Mouse (Mus musculus): ENCODE data around the gene Ccdc69. TPM values are rescaled to one million over a fixed set of nuclear protein-coding genes. Genes with fewer than 3 reads are reported as not detected.

The Ccdc69 gene
- polyA plus RNA-seq, 1 experiment from 2014 or later = 5.1 TPM

DNA sequence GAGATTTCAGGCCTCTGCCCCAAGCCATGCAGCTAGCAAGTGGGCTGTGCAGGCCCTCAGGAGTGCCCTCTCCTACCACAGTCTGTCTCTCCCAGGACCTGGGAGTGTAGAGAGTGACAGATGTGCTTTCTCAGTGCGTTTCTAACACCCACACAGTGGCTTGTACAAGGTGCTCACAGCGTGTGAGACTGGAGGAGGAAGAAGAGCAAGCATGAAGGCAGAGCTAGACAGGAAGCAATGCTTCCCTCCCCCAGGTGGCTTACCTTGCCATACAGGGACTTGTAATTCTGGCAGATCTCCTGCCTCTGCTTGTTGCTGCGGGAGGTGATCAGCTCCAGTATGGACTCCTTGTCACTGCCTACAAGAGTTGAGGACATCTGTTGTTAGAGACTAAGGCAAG, 66.5 kb downstream of the Ccdc69 start:
- Histone ChIP-seq H3K4me2 (replicated peaks; ENCODE audit: low read depth) (no peak overlapping the region), H3K36me3 (ENCODE audit: control insufficient read depth, insufficient read depth, low read length) (peaks cover 37% of the 10 kb centered on the region), H3K9ac (ENCODE audit: low read length) (no peak overlapping the region), H3K27ac (replicated peaks) (no peak overlapping the region), H3K27me3 (ENCODE audit: control insufficient read depth, insufficient read depth, low read length) (no peaks in the 10 kb centered on the region), H3K9me3 (ENCODE audit: control insufficient read depth, low read length) (no peaks in the 10 kb centered on the region), H3K4me1 (replicated peaks; ENCODE audit: control insufficient read depth, insufficient read depth) (no peaks in the 10 kb centered on the region), H3K4me3 (ENCODE audit: low read depth, low read length) (no peak overlapping the region)
- WGBS = 78% methylated on average over 3 of the region's 3 CpGs
- TF ChIP-seq CTCF (IDR thresholded peaks at IDR 0.05; ENCODE audit: low read depth) = no peak
- TF ChIP-seq EP300 (optimal IDR thresholded peaks at IDR 0.05) = no peak
- DNase-seq (ENCODE audit: low spot score) (no peak), ATAC-seq (ENCODE audit: low FRiP score, low TSS enrichment) (no peak)

DNA sequence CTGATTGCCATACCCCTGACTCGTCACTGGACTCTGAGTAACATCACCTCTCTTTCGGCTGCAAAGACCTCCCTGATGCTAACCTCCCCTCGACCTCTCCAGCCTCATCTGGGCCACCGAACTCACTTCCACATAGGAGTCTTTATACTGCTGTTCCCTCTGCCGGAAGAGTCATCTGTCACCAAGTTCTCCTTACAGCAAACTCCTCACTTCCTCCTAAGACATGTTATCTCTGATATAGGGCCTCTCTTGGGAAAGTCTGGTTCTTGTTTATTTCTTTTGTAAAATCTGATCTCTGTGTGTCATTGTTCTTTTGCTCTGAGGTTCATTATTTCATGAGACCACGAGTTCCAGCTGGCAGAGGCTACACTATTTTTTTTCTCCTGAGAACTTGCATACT, 69.7 kb downstream of the Ccdc69 start:
- Histone ChIP-seq H3K36me3 (ENCODE audit: control insufficient read depth, insufficient read depth, low read length) (peaks cover 58% of the 10 kb centered on the region), H3K4me1 (replicated peaks; ENCODE audit: control insufficient read depth, insufficient read depth) (no peaks in the 10 kb centered on the region), H3K9ac (ENCODE audit: low read length) (no peak overlapping the region), H3K4me3 (ENCODE audit: low read depth, low read length) (no peak overlapping the region), H3K27ac (replicated peaks) (no peak overlapping the region), H3K4me2 (replicated peaks; ENCODE audit: low read depth) (no peak overlapping the region), H3K9me3 (ENCODE audit: control insufficient read depth, low read length) (no peaks in the 10 kb centered on the region), H3K27me3 (ENCODE audit: control insufficient read depth, insufficient read depth, low read length) (no peaks in the 10 kb centered on the region)
- ATAC-seq (ENCODE audit: low FRiP score, low TSS enrichment) (no peak), DNase-seq (ENCODE audit: low spot score) (no peak)
- 71% methylated on average over 6 of the region's 6 CpGs for WGBS
- TF ChIP-seq CTCF (IDR thresholded peaks at IDR 0.05; ENCODE audit: low read depth) (no peak), EP300 (optimal IDR thresholded peaks at IDR 0.05) (no peak)

DNA sequence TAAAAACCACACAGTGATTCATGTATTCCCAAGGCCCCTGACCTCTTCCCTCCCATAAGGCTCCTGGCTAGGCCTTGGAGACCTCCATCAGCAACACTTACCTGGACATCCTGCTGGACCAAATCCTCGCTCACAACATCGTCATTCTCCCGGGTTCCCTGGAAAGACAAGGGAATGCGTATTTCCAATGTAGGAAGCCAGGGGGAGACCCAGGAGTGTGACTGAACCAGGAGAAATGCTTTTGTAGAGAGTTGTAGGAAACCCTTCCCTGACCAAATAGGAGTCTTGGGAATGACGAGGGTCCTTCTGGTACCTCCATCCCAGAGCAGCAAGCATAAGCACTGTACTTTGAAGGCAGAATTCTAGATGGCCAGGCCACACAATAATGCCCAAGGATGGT, 72.2 kb downstream of the Ccdc69 start:
- TF ChIP-seq EP300 (optimal IDR thresholded peaks at IDR 0.05) (no peak), CTCF (IDR thresholded peaks at IDR 0.05; ENCODE audit: low read depth) (peak; percentile 54)
- H3K36me3 ChIP-seq (ENCODE audit: control insufficient read depth, insufficient read depth, low read length) = peaks cover 60% of the 10 kb centered on the region
- no peak overlapping the region for H3K27ac ChIP-seq (replicated peaks)
- DNase-seq (ENCODE audit: low spot score) (no peak), ATAC-seq (ENCODE audit: low FRiP score, low TSS enrichment) (no peak)
- WGBS = 78% methylated on average over 5 of the region's 5 CpGs
- no peaks in the 10 kb centered on the region for H3K4me1 ChIP-seq (replicated peaks; ENCODE audit: control insufficient read depth, insufficient read depth)
- H3K27me3 ChIP-seq (ENCODE audit: control insufficient read depth, insufficient read depth, low read length) = no peaks in the 10 kb centered on the region
- no peak overlapping the region for H3K9ac ChIP-seq (ENCODE audit: low read length)
- no peak overlapping the region for H3K4me2 ChIP-seq (replicated peaks; ENCODE audit: low read depth)
- no peaks in the 10 kb centered on the region for H3K9me3 ChIP-seq (ENCODE audit: control insufficient read depth, low read length)
- H3K4me3 ChIP-seq (ENCODE audit: low read depth, low read length) = no peak overlapping the region

DNA sequence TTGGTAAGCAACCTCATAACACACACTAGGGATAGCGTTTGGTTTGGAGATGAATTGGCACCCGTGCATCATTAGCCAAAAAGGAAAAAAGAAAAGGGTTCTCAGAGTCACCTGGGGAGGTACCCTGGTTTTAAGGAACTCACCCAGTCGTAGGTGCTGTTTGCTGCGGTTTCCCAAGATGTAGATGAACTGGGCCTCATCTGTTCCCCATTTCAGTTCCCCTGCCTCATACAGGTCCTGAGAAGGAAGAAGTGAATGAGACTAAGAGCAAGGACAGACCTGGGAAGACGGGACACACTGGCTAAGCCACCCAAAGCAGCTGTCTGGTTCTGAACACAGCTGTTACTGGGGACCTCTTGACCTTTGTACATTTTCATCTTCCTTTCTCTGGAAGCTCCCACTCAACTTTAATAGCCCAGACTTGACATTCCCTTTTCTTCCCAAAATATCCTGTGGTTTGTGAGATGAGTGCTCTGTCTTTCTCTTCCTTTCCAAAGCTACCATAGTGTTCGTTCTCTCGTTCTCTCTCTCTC, 72.9 kb downstream of the Ccdc69 start:
- WGBS = 73% methylated on average over 7 of the region's 7 CpGs
- no peaks in the 10 kb centered on the region for H3K4me1 ChIP-seq (replicated peaks; ENCODE audit: control insufficient read depth, insufficient read depth)
- no peaks in the 10 kb centered on the region for H3K27me3 ChIP-seq (ENCODE audit: control insufficient read depth, insufficient read depth, low read length)
- peaks cover 63% of the 10 kb centered on the region for H3K36me3 ChIP-seq (ENCODE audit: control insufficient read depth, insufficient read depth, low read length)
- DNase-seq (ENCODE audit: low spot score) (no peak), ATAC-seq (ENCODE audit: low FRiP score, low TSS enrichment) (no peak)
- no peak overlapping the region for H3K27ac ChIP-seq (replicated peaks)
- no peak overlapping the region for H3K4me2 ChIP-seq (replicated peaks; ENCODE audit: low read depth)
- no peaks in the 10 kb centered on the region for H3K9me3 ChIP-seq (ENCODE audit: control insufficient read depth, low read length)
- H3K4me3 ChIP-seq (ENCODE audit: low read depth, low read length) = no peak overlapping the region
- H3K9ac ChIP-seq (ENCODE audit: low read length) = no peak overlapping the region
- no peak for TF ChIP-seq EP300 (optimal IDR thresholded peaks at IDR 0.05)
- TF ChIP-seq CTCF (IDR thresholded peaks at IDR 0.05; ENCODE audit: low read depth) = no peak

Other genes with a start within 250 kb of the Ccdc69 start
- 4.5 and 4.8 TPM in 2 replicates for gene Lyrm7, start 217.2 kb downstream of the Ccdc69 start, polyA plus RNA-seq (2015; fragmentation: Nextera tagmentation; extraction: Ambion mirVana)
- gene Hint1, start 211.7 kb downstream of the Ccdc69 start, polyA plus RNA-seq (2015; fragmentation: Nextera tagmentation; extraction: Ambion mirVana) = 745 and 824 TPM in 2 replicates
- gene Gpx3, start 175.7 kb downstream of the Ccdc69 start, polyA plus RNA-seq (2015; fragmentation: Nextera tagmentation; extraction: Ambion mirVana) = 185 and 206 TPM in 2 replicates
- gene Tnip1, start 115.2 kb downstream of the Ccdc69 start, polyA plus RNA-seq (2015; fragmentation: Nextera tagmentation; extraction: Ambion mirVana) = 14.7 and 15.5 TPM in 2 replicates
- 140 and 141 TPM in 2 replicates for gene Anxa6, start 44.7 kb downstream of the Ccdc69 start, polyA plus RNA-seq (2015; fragmentation: Nextera tagmentation; extraction: Ambion mirVana)
- 84.3 and 89.3 TPM in 2 replicates for gene Gm2a, start 20.0 kb upstream of the Ccdc69 start, polyA plus RNA-seq (2015; fragmentation: Nextera tagmentation; extraction: Ambion mirVana)
- 0.06 and 0.11 TPM in 2 replicates for gene Slc36a3, start 73.6 kb upstream of the Ccdc69 start, polyA plus RNA-seq (2015; fragmentation: Nextera tagmentation; extraction: Ambion mirVana)
- gene Slc36a2, start 106.9 kb upstream of the Ccdc69 start, polyA plus RNA-seq (2015; fragmentation: Nextera tagmentation; extraction: Ambion mirVana) = 0.10 and 0.22 TPM in 2 replicates
- gene Slc36a1, start 126.2 kb upstream of the Ccdc69 start, polyA plus RNA-seq (2015; fragmentation: Nextera tagmentation; extraction: Ambion mirVana) = 0.93 and 0.97 TPM in 2 replicates